Mouse (Mus musculus) mouse trophoblast stem cell (cell line): Measurements from ENCODE around the gene Cabp2.
"Not testable (repeated sequence)": the region's sequence is repeated elsewhere in the genome, so short reads cannot be mapped to it uniquely, and the experiment has no call there.

Source experiments
- in situ Hi-C, 2 experiments: fragments of 300-500 bp; cut with MseI, MboI; formaldehyde crosslinking; loops; 2 replicates in 1 of 2; 3 replicates in 1 of 2; pipeline ENCODE4 v1.15.1; 2025

Gene Cabp2

GRCm38 (mm10) chr19:4124432-4124831 lies 43.1 kb downstream of the Cabp2 start:
- in situ Hi-C loops, result no loop called here

- in situ Hi-C loops, result not testable (repeated sequence)
Measured at GRCm38 (mm10) chr19:4125268-4125667, 43.9 kb downstream of the Cabp2 start.

- in situ Hi-C loops, result no loop called here
Measured at GRCm38 (mm10) chr19:4125741-4126696, 44.6 kb downstream of the Cabp2 start, which contains the start of gene Aip. Gene Aip (minus strand): TSS chr19:4125858.

- in situ Hi-C loops, result no loop called here
Measured at GRCm38 (mm10) chr19:4126759-4127495, 45.5 kb downstream of the Cabp2 start.

- in situ Hi-C loops, result no loop called here
Measured at GRCm38 (mm10) chr19:4129462-4129861, 48.1 kb downstream of the Cabp2 start.

GRCm38 (mm10) chr19:4130106-4130505 lies 48.7 kb downstream of the Cabp2 start:
- in situ Hi-C loops, result no loop called here

GRCm38 (mm10) chr19:4131075-4131474 lies 49.7 kb downstream of the Cabp2 start:
- in situ Hi-C loops, result no loop called here

- in situ Hi-C loops, result no loop called here
Measured at GRCm38 (mm10) chr19:4131768-4132167, 50.4 kb downstream of the Cabp2 start.

- in situ Hi-C loops, result no loop called here
Measured at GRCm38 (mm10) chr19:4134354-4134753, 53.0 kb downstream of the Cabp2 start.

- in situ Hi-C loops, result not testable (repeated sequence)
Measured at GRCm38 (mm10) chr19:4135229-4135962, 54.0 kb downstream of the Cabp2 start.

GRCm38 (mm10) chr19:4135963-4136345 lies 54.6 kb downstream of the Cabp2 start:
- in situ Hi-C loops, result not testable (repeated sequence)

GRCm38 (mm10) chr19:4136463-4136862 lies 55.1 kb downstream of the Cabp2 start:
- in situ Hi-C loops, result no loop called here
